Mouse (Mus musculus) testis, adult 2 months (tissue): ENCODE measurements around the gene Dcakd.

ENCODE experiments used
- CTCF ChIP-seq: fragments of 200-500 bp; IDR thresholded peaks from 2 replicates; pipeline ENCODE4 v1.5.1; 2012; ENCODE audit warnings: low read depth, mild to moderate bottlenecking, inconsistent platforms, low read length, moderate library complexity; ENCODE audit not compliant: control insufficient read depth, insufficient read depth, insufficient replicate concordance
- POLR2A ChIP-seq: fragments of 200-500 bp; IDR thresholded peaks from 2 replicates; pipeline ENCODE4 v1.6.1; 2012; ENCODE audit warnings: low read depth, mild to moderate bottlenecking, inconsistent platforms, low read length, moderate library complexity; ENCODE audit not compliant: control insufficient read depth

GRCm38 (mm10) chr11:103074121-103074650 lies 46.1 kb upstream of the Dcakd start:
- TF ChIP-seq CTCF = no peak
- no peak for TF ChIP-seq POLR2A
